Mouse (Mus musculus): ENCODE measurements at regions not wholly inside any gene's neighbourhood (a gene's known extent, or its start where the extent isn't known, plus 50 kb on each side); places are given as distances from the start of the nearest gene placed in this dataset.

- TF ChIP-seq POLR2A (IDR thresholded peaks at IDR 0.05; ENCODE audit: extremely low read depth, insufficient read depth, low read length) = no peak
- TF ChIP-seq CTCF (IDR thresholded peaks at IDR 0.05; ENCODE audit: low read depth, low read length) = no peak
Observed at GRCm38 (mm10) chr12:39645581-39645980, 392.2 kb downstream of the Arl4a start.
